Mouse (Mus musculus) spleen, adult 18-20 months (tissue): ENCODE measurements around the gene Ccr8.

Experiments used
- DNase-seq, 2 experiments: peaks; one replicate each; pipeline ENCODE4 v3.0.0; 2022; ENCODE audit warnings: mixed read lengths in 2 of 2

The Ccr8 gene

GRCm38 (mm10) chr9:120091696-120092238 lies at the start of gene Ccr8:
Gene Ccr8, plus strand, starts transcription at chr9:120092114.
- no peak for DNase-seq

GRCm38 (mm10) chr9:120043115-120043514 lies 48.8 kb upstream of the Ccr8 start:
- DNase-seq = no peak

GRCm38 (mm10) chr9:120048495-120048894 lies 43.4 kb upstream of the Ccr8 start:
- DNase-seq = no peak

- DNase-seq = no peak
Measured at GRCm38 (mm10) chr9:120049407-120049806, 42.5 kb upstream of the Ccr8 start.

GRCm38 (mm10) chr9:120054545-120055277 lies 37.2 kb upstream of the Ccr8 start:
- peak; percentile 12 to 20 for DNase-seq

GRCm38 (mm10) chr9:120056201-120056600 lies 35.7 kb upstream of the Ccr8 start:
- DNase-seq = no peak

GRCm38 (mm10) chr9:120058730-120059129 lies 33.2 kb upstream of the Ccr8 start:
- no peak for DNase-seq

- no peak for DNase-seq
Measured at GRCm38 (mm10) chr9:120064317-120064716, 27.6 kb upstream of the Ccr8 start.

GRCm38 (mm10) chr9:120067609-120068008 lies 24.3 kb upstream of the Ccr8 start:
- DNase-seq = no peak

GRCm38 (mm10) chr9:120068047-120068446 lies 23.9 kb upstream of the Ccr8 start:
- DNase-seq = no peak

- DNase-seq = no peak
Measured at GRCm38 (mm10) chr9:120069779-120070178, 22.1 kb upstream of the Ccr8 start, which contains the start of gene Cx3cr1. Gene Cx3cr1, minus strand, starts transcription at chr9:120069879.

GRCm38 (mm10) chr9:120071251-120071650 lies 20.7 kb upstream of the Ccr8 start:
- no peak for DNase-seq

GRCm38 (mm10) chr9:120073169-120073568 lies 18.7 kb upstream of the Ccr8 start:
- DNase-seq = peak; percentile 56 to 78

- no peak for DNase-seq
Measured at GRCm38 (mm10) chr9:120074516-120074915, 17.4 kb upstream of the Ccr8 start.

GRCm38 (mm10) chr9:120078241-120078640 lies 13.7 kb upstream of the Ccr8 start:
- no peak for DNase-seq

- DNase-seq = no peak
Measured at GRCm38 (mm10) chr9:120079901-120080300, 12.0 kb upstream of the Ccr8 start.

- DNase-seq = no peak
Measured at GRCm38 (mm10) chr9:120080546-120081108, 11.3 kb upstream of the Ccr8 start.

- DNase-seq = no peak
Measured at GRCm38 (mm10) chr9:120081247-120081646, 10.7 kb upstream of the Ccr8 start.

GRCm38 (mm10) chr9:120081967-120082366 lies 9.9 kb upstream of the Ccr8 start:
- DNase-seq = no peak

- no peak for DNase-seq
Measured at GRCm38 (mm10) chr9:120082691-120083090, 9.2 kb upstream of the Ccr8 start.

GRCm38 (mm10) chr9:120083158-120083894 lies 8.6 kb upstream of the Ccr8 start:
- no peak for DNase-seq

GRCm38 (mm10) chr9:120084406-120084805 lies 7.5 kb upstream of the Ccr8 start:
- DNase-seq = no peak

GRCm38 (mm10) chr9:120089125-120089524 lies 2.8 kb upstream of the Ccr8 start:
- DNase-seq = no peak

GRCm38 (mm10) chr9:120091086-120091485 lies 828 bp upstream of the Ccr8 start:
- DNase-seq = no peak
